Mouse (Mus musculus) thymus, adult 2 months (tissue): Measurements from ENCODE around the gene Jmjd8.

Source experiments
- CTCF ChIP-seq: fragments of 200-500 bp; IDR thresholded peaks from 2 replicates; pipeline ENCODE4 v1.5.1; 2012; ENCODE audit warnings: mild to moderate bottlenecking, control low read depth, low read length, moderate library complexity, borderline replicate concordance; ENCODE audit not compliant: control insufficient read depth, poor library complexity, insufficient read depth; ENCODE audit errors: extremely low read depth
- POLR2A ChIP-seq: fragments of 200-500 bp; IDR thresholded peaks from 2 replicates; pipeline ENCODE4 v1.6.1; 2012; ENCODE audit warnings: mild to moderate bottlenecking, low read length, control low read depth, moderate library complexity; ENCODE audit not compliant: control insufficient read depth, poor library complexity, insufficient read depth; ENCODE audit errors: extremely low read depth

DNA sequence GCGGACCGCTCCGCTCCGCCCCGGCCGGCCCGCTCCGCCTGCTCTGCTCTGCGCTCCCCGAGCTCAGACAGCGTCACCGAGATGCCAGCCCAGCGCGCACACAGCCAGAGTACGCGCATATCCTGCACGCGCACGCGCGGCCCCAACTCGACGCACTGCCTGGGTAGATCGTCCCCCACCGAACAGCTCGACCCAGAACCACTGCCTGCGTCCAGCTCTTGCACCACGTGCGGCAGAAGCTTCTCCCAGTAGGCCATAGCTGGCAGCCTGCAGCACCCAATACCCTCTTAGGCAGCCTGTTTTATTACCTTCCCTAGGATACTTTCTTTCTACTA, 8.4 kb downstream of the Jmjd8 start, which contains the start of gene Rhbdl1:
- peak; percentile 18; the same call in 1 of the 2 replicates for TF ChIP-seq CTCF
- TF ChIP-seq POLR2A: no peak
